ENCODE assay signal across 28 mouse cellular contexts in genomic region chr16:3848416-3848815, GRCm38 (mm10). TPM values are rescaled to one million over a fixed set of nuclear protein-coding genes. Genes with fewer than 3 reads are reported as not detected.
DNase-seq lines count a peak whose midpoint lies in the region; ATAC-seq and TF ChIP-seq lines count a peak whose summit lies in the region.
"Had no signal": no experiment of that assay in that cellular context is flagged by ENCODE, and none has a peak within 500 bp of the region (broad histone marks: within the 10 kb centered on the region; RNA-seq: fewer than 3 reads in every experiment).

No protein-coding gene starts in this region.

- 0 out of 2 replicates have a peak overlapping the region, but pooled peaks have one; percentile 78 for H3K4me2 ChIP-seq in hindbrain, postnatal 0 days (ENCODE audit: low read depth, low read length)
- H3K4me2 ChIP-seq in lung, postnatal 0 days (replicated peaks; ENCODE audit: low read depth, low read length), result no peak overlapping the region

- H3K4me3 ChIP-seq in hindbrain, postnatal 0 days (ENCODE audit: low read length), result no peak overlapping the region
- H3K4me3 ChIP-seq in hindbrain, embryonic 10.5 days, result no peak overlapping the region
- H3K4me3 ChIP-seq in lung, postnatal 0 days (ENCODE audit: low read depth, low read length), result no peak overlapping the region

- H3K27me3 ChIP-seq in hindbrain, postnatal 0 days (ENCODE audit: insufficient read depth, low read length), result no peaks in the 10 kb centered on the region
- no peaks in the 10 kb centered on the region for H3K27me3 ChIP-seq in hindbrain, embryonic 10.5 days (ENCODE audit: insufficient read depth, poor library complexity, severe bottlenecking)
- H3K27me3 ChIP-seq in lung, postnatal 0 days (replicated peaks; ENCODE audit: insufficient read depth, low read length), result no peaks in the 10 kb centered on the region
- H3K27me3 ChIP-seq in splenic B cell, adult 2 months (ENCODE audit: control insufficient read depth, insufficient read depth, low read length, poor library complexity, severe bottlenecking), result no peaks in the 10 kb centered on the region
- H3K27me3 ChIP-seq: embryonic facial prominence, embryonic 15.5 days; heart, embryonic 15.5 days; limb, embryonic 12.5 days; liver, embryonic 15.5 days; neural tube, embryonic 12.5 days had no signal

- peak; percentile 38 for DNase-seq in CD4-positive, CD25-positive, alpha-beta regulatory T cell, adult 2 months (ENCODE audit: low read depth, low spot score)
- no peak for DNase-seq in hindbrain, postnatal 0 days (ENCODE audit: low spot score)
- DNase-seq in hindbrain, embryonic 10.5 days (ENCODE audit: low spot score), result no peak
- no peak for DNase-seq in lung, postnatal 0 days (ENCODE audit: low spot score)
- no peak for DNase-seq in lung, postnatal 10 days
- DNase-seq in splenic B cell, adult 2 months (ENCODE audit: low read depth, low spot score), result peak; percentile 17
- no peak for DNase-seq in right cerebral cortex, postnatal 36 days (ENCODE audit: low spot score in 2 of 2)
- DNase-seq: adrenal gland, adult 2 months; cerebellum, adult 2 months; cerebellum, postnatal 36 days; gastrocnemius, postnatal 14 days; kidney, adult 18-20 months; layer of hippocampus, adult 9-11 months; lung, postnatal 36 days; right cerebral cortex, adult 18-20 months; thymus, postnatal 25 days had no signal

- peak; percentile 24; the same call in 1 of the 2 replicates for TF ChIP-seq CTCF in hindbrain, postnatal 0 days (IDR thresholded peaks at IDR 0.05; ENCODE audit: low read depth)
- TF ChIP-seq CTCF in lung, postnatal 0 days (IDR thresholded peaks at IDR 0.05), result peak; percentile 29

- no peaks in the 10 kb centered on the region for H3K36me3 ChIP-seq in hindbrain, postnatal 0 days (ENCODE audit: insufficient read depth, low read length)
- no peaks in the 10 kb centered on the region for H3K36me3 ChIP-seq in hindbrain, embryonic 10.5 days
- H3K36me3 ChIP-seq in lung, postnatal 0 days (ENCODE audit: insufficient read depth, low read length), result no peaks in the 10 kb centered on the region
- no peaks in the 10 kb centered on the region for H3K36me3 ChIP-seq in splenic B cell, adult 2 months (ENCODE audit: control insufficient read depth, insufficient read depth, low read length, poor library complexity, severe bottlenecking)
- H3K36me3 ChIP-seq: embryonic facial prominence, embryonic 15.5 days; heart, embryonic 15.5 days; limb, embryonic 12.5 days; liver, embryonic 15.5 days; midbrain, embryonic 10.5 days; neural tube, embryonic 12.5 days had no signal

- no peaks in the 10 kb centered on the region for H3K9me3 ChIP-seq in hindbrain, postnatal 0 days (ENCODE audit: low read length)
- H3K9me3 ChIP-seq in hindbrain, embryonic 10.5 days, result 0 out of 2 replicates have a peak, but pooled peaks cover 2% of the 10 kb centered on the region
- H3K9me3 ChIP-seq in lung, postnatal 0 days (ENCODE audit: low read length), result no peaks in the 10 kb centered on the region
- H3K9me3 ChIP-seq: embryonic facial prominence, embryonic 15.5 days; heart, embryonic 15.5 days; limb, embryonic 12.5 days; liver, embryonic 15.5 days; midbrain, embryonic 10.5 days; neural tube, embryonic 12.5 days had no signal

- no peak overlapping the region for H3K27ac ChIP-seq in hindbrain, postnatal 0 days
- no peak overlapping the region for H3K27ac ChIP-seq in hindbrain, embryonic 10.5 days
- H3K27ac ChIP-seq in lung, postnatal 0 days (ENCODE audit: low read length), result no peak overlapping the region
- H3K27ac ChIP-seq: embryonic facial prominence, embryonic 15.5 days; heart, embryonic 15.5 days; limb, embryonic 12.5 days; liver, embryonic 15.5 days; midbrain, embryonic 10.5 days; neural tube, embryonic 12.5 days had no signal

- ATAC-seq in CD4-positive, CD25-positive, alpha-beta regulatory T cell, adult 4 months, result no peak
- ATAC-seq in hindbrain, postnatal 0 days, result no peak
- ATAC-seq in lung, postnatal 0 days, result no peak

- 72% methylated on average over 3 of the region's 3 CpGs for WGBS in hindbrain, postnatal 0 days
- WGBS in hindbrain, embryonic 10.5 days, result 77% methylated on average over 3 of the region's 3 CpGs
- 68% methylated on average over 3 of the region's 3 CpGs for WGBS in lung, postnatal 0 days

- no peaks in the 10 kb centered on the region for H3K4me1 ChIP-seq in hindbrain, postnatal 0 days (ENCODE audit: insufficient read depth, low read length)
- H3K4me1 ChIP-seq in hindbrain, embryonic 10.5 days (replicated peaks), result peaks cover 14% of the 10 kb centered on the region
- peaks cover 6% of the 10 kb centered on the region; the same call in 1 of the 2 replicates for H3K4me1 ChIP-seq in lung, postnatal 0 days (ENCODE audit: insufficient read depth, low read depth, low read length)
- H3K4me1 ChIP-seq: limb, embryonic 12.5 days had no signal

- no peak for TF ChIP-seq EP300 in lung, postnatal 0 days (IDR thresholded peaks at IDR 0.05)

- no peak overlapping the region for H3K9ac ChIP-seq in hindbrain, postnatal 0 days (replicated peaks; ENCODE audit: low read length)
- no peak overlapping the region for H3K9ac ChIP-seq in lung, postnatal 0 days (replicated peaks; ENCODE audit: low read depth)
- H3K9ac ChIP-seq: limb, embryonic 12.5 days; liver, embryonic 15.5 days; neural tube, embryonic 12.5 days had no signal

RNA-seq across cellular contexts. Expression of gene Zfp174, which starts 1.3 kb away (rescaled TPM):
- under 1 TPM; 0.58 to 0.67 TPM for polyA plus RNA-seq in CD4-positive, CD25-positive, alpha-beta regulatory T cell, adult 4 months (2017; shearing (Covaris generic))
- total RNA-seq in hindbrain, postnatal 0 days (2014; rRNA removed), result 3.4 and 3.6 TPM in 2 replicates
- 1.2 and 1.3 TPM in 2 replicates for polyA plus RNA-seq in hindbrain, postnatal 0 days (2015; fragmentation: Nextera tagmentation; extraction: Ambion mirVana)
- 0.94 and 1.2 TPM in 2 replicates for polyA plus RNA-seq in hindbrain, embryonic 10.5 days (2016; fragmentation: Nextera tagmentation; extraction: Ambion mirVana)
- polyA plus RNA-seq in lung, postnatal 0 days (2015; fragmentation: Nextera tagmentation; extraction: Ambion mirVana), result 0.69 and 0.72 TPM in 2 replicates

RNA-seq across cellular contexts. Expression of gene Olfr15, which starts 17.7 kb away (rescaled TPM):
- polyA plus RNA-seq in CD4-positive, CD25-positive, alpha-beta regulatory T cell, adult 4 months (2017; shearing (Covaris generic)), result under 1 TPM in 1 of 2 experiments, not detected in 1; 0.28 TPM
- total RNA-seq in hindbrain, postnatal 0 days (2014; rRNA removed), result not detected in 2 replicates
- polyA plus RNA-seq in hindbrain, postnatal 0 days (2015; fragmentation: Nextera tagmentation; extraction: Ambion mirVana), result not detected in 2 replicates
- not detected in 2 replicates for polyA plus RNA-seq in hindbrain, embryonic 10.5 days (2016; fragmentation: Nextera tagmentation; extraction: Ambion mirVana)
- not detected in 2 replicates for polyA plus RNA-seq in lung, postnatal 0 days (2015; fragmentation: Nextera tagmentation; extraction: Ambion mirVana)
- total RNA-seq: adrenal gland, adult 2 months; gastrocnemius, postnatal 14 days; heart, adult 8-10 months; hematopoietic stem cell, adult 5-6 weeks; monocyte, adult 5-6 weeks had no signal
- polyA plus RNA-seq: adrenal gland, adult 2 months; cerebellum, adult 2 months; frontal cortex, adult 2 months; heart, embryonic 15.5 days; limb, embryonic 12.5 days; liver, embryonic 15.5 days; midbrain, embryonic 10.5 days; neural tube, embryonic 12.5 days; small intestine, adult 2 months had no signal

RNA-seq across cellular contexts. Expression of gene Naa60, which starts 23.8 kb away (rescaled TPM):
- polyA plus RNA-seq in CD4-positive, CD25-positive, alpha-beta regulatory T cell, adult 4 months (2017; shearing (Covaris generic)), result 100 to 1,000 TPM; 103 to 155 TPM
- total RNA-seq in hindbrain, postnatal 0 days (2014; rRNA removed), result 76.7 and 89.6 TPM in 2 replicates
- polyA plus RNA-seq in hindbrain, postnatal 0 days (2015; fragmentation: Nextera tagmentation; extraction: Ambion mirVana), result 85.7 and 91.6 TPM in 2 replicates
- polyA plus RNA-seq in hindbrain, embryonic 10.5 days (2016; fragmentation: Nextera tagmentation; extraction: Ambion mirVana), result 58.0 and 66.1 TPM in 2 replicates
- 42.2 and 42.6 TPM in 2 replicates for polyA plus RNA-seq in lung, postnatal 0 days (2015; fragmentation: Nextera tagmentation; extraction: Ambion mirVana)

RNA-seq across cellular contexts. Expression of gene Zfp597, which starts 35.9 kb away (rescaled TPM):
- 10 to 100 TPM; 10.4 to 14.0 TPM for polyA plus RNA-seq in CD4-positive, CD25-positive, alpha-beta regulatory T cell, adult 4 months (2017; shearing (Covaris generic))
- 21.4 and 24.4 TPM in 2 replicates for total RNA-seq in hindbrain, postnatal 0 days (2014; rRNA removed)
- polyA plus RNA-seq in hindbrain, postnatal 0 days (2015; fragmentation: Nextera tagmentation; extraction: Ambion mirVana), result 10.0 and 11.9 TPM in 2 replicates
- 5.8 and 6.1 TPM in 2 replicates for polyA plus RNA-seq in hindbrain, embryonic 10.5 days (2016; fragmentation: Nextera tagmentation; extraction: Ambion mirVana)
- 4.6 and 5.0 TPM in 2 replicates for polyA plus RNA-seq in lung, postnatal 0 days (2015; fragmentation: Nextera tagmentation; extraction: Ambion mirVana)

RNA-seq across cellular contexts. Expression of gene Gm20695, which starts 36.0 kb away (rescaled TPM):
- 1 to 10 TPM; 1.3 to 6.8 TPM for polyA plus RNA-seq in CD4-positive, CD25-positive, alpha-beta regulatory T cell, adult 4 months (2017; shearing (Covaris generic))
- 2.9 and 10.9 TPM in 2 replicates for total RNA-seq in hindbrain, postnatal 0 days (2014; rRNA removed)
- polyA plus RNA-seq in hindbrain, postnatal 0 days (2015; fragmentation: Nextera tagmentation; extraction: Ambion mirVana), result 1.0 and 3.2 TPM in 2 replicates
- polyA plus RNA-seq in hindbrain, embryonic 10.5 days (2016; fragmentation: Nextera tagmentation; extraction: Ambion mirVana), result 2.7 and 5.6 TPM in 2 replicates
- 3.7 and 5.2 TPM in 2 replicates for polyA plus RNA-seq in lung, postnatal 0 days (2015; fragmentation: Nextera tagmentation; extraction: Ambion mirVana)
- total RNA-seq: hematopoietic stem cell, adult 5-6 weeks had no signal
- polyA plus RNA-seq: adrenal gland, adult 2 months; small intestine, adult 2 months had no signal

Comparison
In these comparisons a context has a peak if more than half of its experiments do, and no peak if none do; other contexts are left out.
1. DNase-seq: peak in CD4-positive, CD25-positive, alpha-beta regulatory T cell, adult 2 months (single experiment) and splenic B cell, adult 2 months (single experiment); none in hindbrain, postnatal 0 days (single experiment), hindbrain, embryonic 10.5 days (single experiment), lung, postnatal 0 days (single experiment), lung, postnatal 10 days (single experiment) and right cerebral cortex, postnatal 36 days (0 of 2).